Mouse (Mus musculus) Patski (cell line): Measurements from ENCODE around the gene Wwox. TPM values are rescaled to one million over a fixed set of nuclear protein-coding genes. Genes with fewer than 3 reads are reported as not detected.

Experiments used
- ATAC-seq: fragments of 100-300 bp; one replicate; pipeline ENCODE4 v1.8.0; 2021
- CTCF ChIA-PET: fragments of 350-600 bp; sonication (Branson Sonifier 250); formaldehyde crosslinking; loops from one replicate; lab custom pipeline; 2022; ENCODE audit warnings: inconsistent platforms; lab: Charles Lee
- POLR2A ChIA-PET: fragments of 350-600 bp; sonication (Branson Sonifier 250); formaldehyde crosslinking; loops from one replicate; lab custom pipeline; 2022; ENCODE audit warnings: antibody characterized with exemption, inconsistent platforms; lab: Charles Lee
- DNase-seq: peaks from one replicate; pipeline ENCODE4 v3.0.0-alpha.2; 2011; ENCODE audit warnings: low read depth, low spot score
- H3K27me3 ChIP-seq: fragments of 371-371 bp; one replicate; pipeline ENCODE4 v1.5.1; 2021
- CTCF ChIP-seq: fragments of 100-300 bp; IDR thresholded peaks from one replicate; pipeline ENCODE4 v1.5.1; 2021
- in situ Hi-C: fragments of 300-500 bp; cut with MboI; formaldehyde crosslinking; loops from 3 replicates; pipeline ENCODE4 v1.11.1; 2018; ENCODE audit warnings: low pct_unique_long_range_greater_than_20kb, mixed read lengths
- polyA plus RNA-seq: library from polyadenylated mRNA; unstranded; gene quantifications from one replicate; pipeline ENCODE4 v1.2.3, GENCODE M21; 2021

Wwox gene
- polyA plus RNA-seq, 1 experiment from 2014 or later, result 21.9 TPM

DNA sequence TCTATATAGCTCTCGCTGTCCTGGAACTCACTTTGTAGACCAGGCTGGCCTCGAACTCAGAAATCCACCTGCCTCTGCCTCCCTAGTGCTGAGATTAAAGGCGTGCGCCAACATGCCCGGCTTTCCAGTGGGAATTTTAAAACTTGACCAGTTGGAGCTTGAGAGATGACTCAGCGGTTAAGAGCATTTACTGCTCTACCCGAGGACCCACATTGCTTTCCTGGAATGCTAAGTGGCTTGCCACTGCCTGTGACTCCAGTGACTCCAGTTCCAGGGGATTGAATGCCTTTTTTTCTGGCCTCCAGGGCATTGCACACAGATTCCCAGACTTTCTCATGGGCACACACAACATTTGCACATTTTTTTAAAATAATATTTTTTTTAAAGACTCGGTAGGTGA is 499.9 kb downstream of the Wwox start:
- no peak for TF ChIP-seq CTCF
- ChIA-PET POLR2A (interaction anchor here (0.6 kb wide), 1 partner anchor 281 kb away, joined by 3 read pairs; no protein-coding TSS in a partner anchor), CTCF (no interaction called here)
- in situ Hi-C loops, result no loop called here
- no peak for DNase-seq
- ATAC-seq, result no peak
- no peaks in the 10 kb centered on the region for H3K27me3 ChIP-seq

DNA sequence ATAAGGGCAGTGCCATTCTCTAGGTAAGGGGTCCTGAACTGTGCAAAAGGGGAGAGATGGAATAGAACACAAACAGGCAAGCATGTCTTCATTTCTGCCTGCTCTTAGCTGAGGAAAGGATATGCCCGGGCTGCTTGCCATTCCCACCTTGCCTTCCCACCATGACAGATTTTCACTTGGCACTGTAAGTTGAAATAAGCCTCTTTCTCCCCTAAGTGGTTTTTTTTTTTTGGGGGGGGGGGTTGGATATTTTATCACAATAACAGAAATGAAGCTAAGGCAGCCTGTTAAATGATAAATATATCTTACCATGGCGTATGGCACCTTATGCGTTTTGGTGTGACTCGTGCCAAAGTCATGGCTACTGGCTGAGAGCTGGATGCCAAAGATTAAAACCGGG is 501.6 kb downstream of the Wwox start:
- no peak for TF ChIP-seq CTCF
- H3K27me3 ChIP-seq, result no peaks in the 10 kb centered on the region
- CTCF ChIA-PET, result no interaction called here
- no peak for DNase-seq
- POLR2A ChIA-PET, result interaction anchor here (0.5 to 0.6 kb wide), 3 partner anchors 16 to 1134 kb away, joined by 3 to 7 read pairs (median 4); no protein-coding TSS in a partner anchor
- in situ Hi-C loops, result no loop called here
- no peak for ATAC-seq

GRCm38 (mm10) chr8:114941644-114942043 is 502.2 kb downstream of the Wwox start:
- no peak for ATAC-seq
- CTCF ChIA-PET, result no interaction called here

GRCm38 (mm10) chr8:114947921-114948320 is 508.5 kb downstream of the Wwox start:
- POLR2A ChIA-PET, result no interaction called here
- no peaks in the 10 kb centered on the region for H3K27me3 ChIP-seq
- DNase-seq, result no peak
- CTCF ChIA-PET, result interaction anchor here (1.0 kb wide), 1 partner anchor 15 kb away, joined by 4 read pairs; no protein-coding TSS in a partner anchor
- no peak for TF ChIP-seq CTCF
- in situ Hi-C loops, result no loop called here
- ATAC-seq, result no peak

More at GRCm38 (mm10) chr8:114941644-114942043, 502.2 kb downstream of the Wwox start:
- POLR2A ChIA-PET, result interaction anchor here (0.6 kb wide), 1 partner anchor 1133 kb away, joined by 4 read pairs; no protein-coding TSS in a partner anchor
- no peak for TF ChIP-seq CTCF
- in situ Hi-C loops, result no loop called here
- no peaks in the 10 kb centered on the region for H3K27me3 ChIP-seq
- no peak for DNase-seq

- in situ Hi-C loops, result loop anchor here (25.0 kb wide), 1 partner anchor 194 kb away; no protein-coding TSS in a partner anchor
- ATAC-seq (no peak), DNase-seq (no peak)
- no peaks in the 10 kb centered on the region for H3K27me3 ChIP-seq
- no peak for TF ChIP-seq CTCF
- POLR2A ChIA-PET, result interaction anchor here (0.6 kb wide), 1 partner anchor 466 kb away, joined by 3 read pairs; no protein-coding TSS in a partner anchor
- CTCF ChIA-PET, result interaction anchor here (0.6 kb wide), 1 partner anchor 155 kb away, joined by 3 read pairs; no protein-coding TSS in a partner anchor
Measured at GRCm38 (mm10) chr8:114956377-114957168, 517.1 kb downstream of the Wwox start.

DNA sequence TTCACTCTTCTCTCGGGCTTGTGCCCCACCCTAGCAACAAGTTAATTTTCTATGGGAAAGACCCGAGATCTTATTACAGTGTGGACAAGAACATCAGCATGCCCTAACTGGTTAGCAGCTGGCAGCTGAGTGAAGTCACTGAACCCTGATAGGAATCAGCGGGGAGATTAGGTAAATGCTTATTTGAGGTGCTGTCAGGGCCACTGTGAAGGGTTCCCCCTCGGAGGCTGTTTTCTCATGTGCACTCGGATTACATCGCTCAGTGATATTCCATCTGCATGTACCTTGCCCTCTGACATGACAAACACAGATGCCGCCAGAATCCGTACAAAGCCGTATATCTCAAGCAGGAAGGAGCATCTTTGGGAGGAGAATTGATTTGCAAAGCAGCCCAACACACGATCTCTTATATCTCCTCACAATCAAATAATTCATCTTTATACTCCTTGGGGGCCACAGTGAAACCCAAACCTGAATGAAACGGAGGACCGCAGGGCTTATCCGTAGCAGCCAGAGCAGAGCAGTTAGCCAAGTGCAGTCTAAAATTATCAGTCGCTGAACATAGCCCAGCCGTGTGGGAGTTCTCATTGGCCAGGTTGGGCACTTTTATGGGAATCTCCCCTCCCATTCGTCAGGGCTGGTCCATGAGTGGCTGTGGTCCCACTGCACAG is 519.1 kb downstream of the Wwox start:
- in situ Hi-C loops, result loop anchor here (25.0 kb wide), 1 partner anchor 196 kb away; no protein-coding TSS in a partner anchor
- TF ChIP-seq CTCF, result no peak
- ATAC-seq, result no peak
- ChIA-PET POLR2A (interaction anchor here (0.5 kb wide), 1 partner anchor 200 kb away, joined by 3 read pairs; no protein-coding TSS in a partner anchor), CTCF (interaction anchor here (0.9 kb wide), 1 partner anchor 25 kb away, joined by 4 read pairs; no protein-coding TSS in a partner anchor)
- no peak for DNase-seq
- no peaks in the 10 kb centered on the region for H3K27me3 ChIP-seq

DNA sequence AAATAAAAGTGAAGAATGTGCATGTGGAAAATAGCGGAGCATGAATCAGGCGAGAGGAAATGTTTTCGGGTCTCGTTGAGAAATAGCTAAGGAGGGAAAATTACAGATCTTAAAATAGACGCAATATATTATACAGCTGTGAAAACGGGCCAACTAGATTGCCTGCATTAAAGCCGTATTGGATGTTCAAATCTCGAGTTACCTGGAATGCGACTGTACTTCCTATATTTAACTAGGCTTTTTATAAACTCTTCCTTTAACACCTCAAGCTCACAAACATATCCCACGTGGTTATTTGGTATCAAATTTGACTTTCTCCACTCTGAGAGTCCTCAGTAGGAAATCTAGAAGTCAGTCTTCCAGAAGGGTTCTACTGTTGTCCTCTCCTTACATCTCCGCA is 520.0 kb downstream of the Wwox start:
- in situ Hi-C loops, result loop anchor here (25.0 kb wide), 1 partner anchor 197 kb away; no protein-coding TSS in a partner anchor
- ChIA-PET CTCF (interaction anchor here (0.9 to 1.4 kb wide), 2 partner anchors 22 to 26 kb away, joined by 3 to 4 read pairs; no protein-coding TSS in a partner anchor), POLR2A (no interaction called here)
- no peaks in the 10 kb centered on the region for H3K27me3 ChIP-seq
- DNase-seq (no peak), ATAC-seq (no peak)
- TF ChIP-seq CTCF, result no peak

- no peak for DNase-seq
- POLR2A ChIA-PET, result no interaction called here
- CTCF ChIA-PET, result interaction anchor here (1.0 kb wide), 1 partner anchor 17 kb away, joined by 3 read pairs; no protein-coding TSS in a partner anchor
- in situ Hi-C loops, result loop anchor here (10.0 to 25.0 kb wide), 2 partner anchors 200 to 428 kb away; no protein-coding TSS in a partner anchor
- H3K27me3 ChIP-seq, result no peaks in the 10 kb centered on the region
- no peak for ATAC-seq
- no peak for TF ChIP-seq CTCF
Measured at GRCm38 (mm10) chr8:114962494-114962893, 523.0 kb downstream of the Wwox start.

GRCm38 (mm10) chr8:114963282-114963681 is 523.8 kb downstream of the Wwox start:
- DNase-seq (no peak), ATAC-seq (no peak)
- POLR2A ChIA-PET, result no interaction called here
- H3K27me3 ChIP-seq, result no peaks in the 10 kb centered on the region
- CTCF ChIA-PET, result no interaction called here
- in situ Hi-C loops, result loop anchor here (10.0 to 25.0 kb wide), 2 partner anchors 201 to 428 kb away; no protein-coding TSS in a partner anchor
- TF ChIP-seq CTCF, result no peak

GRCm38 (mm10) chr8:114964206-114964605 is 524.8 kb downstream of the Wwox start:
- ATAC-seq, result no peak
- ChIA-PET POLR2A (no interaction called here), CTCF (no interaction called here)
- H3K27me3 ChIP-seq, result no peaks in the 10 kb centered on the region
- no peak for DNase-seq
- in situ Hi-C loops, result loop anchor here (10.0 to 25.0 kb wide), 2 partner anchors 202 to 429 kb away; no protein-coding TSS in a partner anchor
- TF ChIP-seq CTCF, result no peak
